In the genomic region with DNA sequence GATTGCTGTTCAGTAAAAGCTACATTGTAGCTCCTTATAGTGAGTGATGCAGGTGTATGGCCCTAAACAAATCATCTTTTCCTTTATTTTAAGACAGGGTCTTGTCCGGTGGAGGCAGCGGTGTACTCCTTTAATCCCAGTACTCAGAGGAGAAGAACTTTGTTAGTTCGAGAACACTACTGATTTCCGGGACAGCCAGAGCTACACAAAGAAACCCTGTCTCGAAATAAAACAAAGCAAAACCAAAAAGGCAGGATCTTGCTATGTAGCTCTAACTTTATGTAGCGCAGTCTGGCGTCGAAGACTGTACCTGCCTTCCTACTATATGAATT, we compare ENCODE assay signal across 8 mouse cellular contexts. TPM values are rescaled to one million over a fixed set of nuclear protein-coding genes. Genes with fewer than 3 reads are reported as not detected.
DNase-seq lines count a peak whose midpoint lies in the region; ATAC-seq and TF ChIP-seq lines count a peak whose summit lies in the region.

No protein-coding gene starts in this region.

- 36% methylated on average over 8 of the region's 8 CpGs for WGBS in embryonic facial prominence, embryonic 11.5 days
- 36% methylated on average over 8 of the region's 8 CpGs for WGBS in intestine, embryonic 14.5 days
- WGBS in neural tube, embryonic 12.5 days = 40% methylated on average over 8 of the region's 8 CpGs

- TF ChIP-seq CTCF in layer of hippocampus, adult 2 months (conservative IDR thresholded peaks at IDR 0.05) = no peak

- no peaks in the 10 kb centered on the region for H3K36me3 ChIP-seq in embryonic facial prominence, embryonic 11.5 days (replicated peaks; ENCODE audit: control insufficient read depth, insufficient read depth, low read depth, low read length)
- peaks cover 4% of the 10 kb centered on the region for H3K36me3 ChIP-seq in intestine, embryonic 14.5 days (ENCODE audit: control insufficient read depth, insufficient read depth, low read length)
- H3K36me3 ChIP-seq in neural tube, embryonic 12.5 days = no peaks in the 10 kb centered on the region

- DNase-seq in layer of hippocampus, adult 2 months (ENCODE audit: low spot score in 2 of 2) = no peak
- no peak for DNase-seq in layer of hippocampus, adult 8-10 months (ENCODE audit: low spot score in 2 of 2)
- DNase-seq in embryonic facial prominence, embryonic 11.5 days (ENCODE audit: low spot score) = no peak
- no peak for DNase-seq in intestine, embryonic 14.5 days (ENCODE audit: low spot score)
- DNase-seq in left cerebral cortex, postnatal 4 days = no peak
- DNase-seq in cerebellum, adult 9-11 months = no peak
- no peak for DNase-seq in right cerebral cortex, postnatal 36 days (ENCODE audit: low spot score in 2 of 2)

- H3K27ac ChIP-seq in layer of hippocampus, adult 2 months = peak overlapping the region; percentile 86
- H3K27ac ChIP-seq in embryonic facial prominence, embryonic 11.5 days (replicated peaks; ENCODE audit: low read depth, low read length) = no peak overlapping the region
- H3K27ac ChIP-seq in intestine, embryonic 14.5 days (ENCODE audit: low read depth) = peak overlapping the region; percentile 57; the same call in 1 of the 2 replicates
- no peak overlapping the region for H3K27ac ChIP-seq in neural tube, embryonic 12.5 days

- H3K4me3 ChIP-seq in layer of hippocampus, adult 2 months = peak overlapping the region; percentile 94
- peak overlapping the region; percentile 88 for H3K4me3 ChIP-seq in embryonic facial prominence, embryonic 11.5 days (ENCODE audit: low read depth, low read length)
- H3K4me3 ChIP-seq in intestine, embryonic 14.5 days (ENCODE audit: low read depth, low read length) = peak overlapping the region; percentile 95
- peak overlapping the region; percentile 75 for H3K4me3 ChIP-seq in neural tube, embryonic 12.5 days

- H3K9me3 ChIP-seq in embryonic facial prominence, embryonic 11.5 days (replicated peaks; ENCODE audit: control insufficient read depth, low read length) = no peaks in the 10 kb centered on the region
- no peaks in the 10 kb centered on the region for H3K9me3 ChIP-seq in intestine, embryonic 14.5 days (ENCODE audit: control insufficient read depth, low read length)
- no peaks in the 10 kb centered on the region for H3K9me3 ChIP-seq in neural tube, embryonic 12.5 days

- H3K4me1 ChIP-seq in embryonic facial prominence, embryonic 11.5 days (ENCODE audit: control insufficient read depth, insufficient read depth, low read length) = no peaks in the 10 kb centered on the region
- peaks cover 4% of the 10 kb centered on the region for H3K4me1 ChIP-seq in intestine, embryonic 14.5 days (replicated peaks; ENCODE audit: control insufficient read depth, insufficient read depth, low read length)
- H3K4me1 ChIP-seq in neural tube, embryonic 12.5 days = peaks cover 5% of the 10 kb centered on the region; the same call in 1 of the 2 replicates

- H3K27me3 ChIP-seq in embryonic facial prominence, embryonic 11.5 days (ENCODE audit: control insufficient read depth, insufficient read depth, low read length) = no peaks in the 10 kb centered on the region
- H3K27me3 ChIP-seq in intestine, embryonic 14.5 days (replicated peaks; ENCODE audit: control insufficient read depth, insufficient read depth, low read length) = no peaks in the 10 kb centered on the region
- no peaks in the 10 kb centered on the region for H3K27me3 ChIP-seq in neural tube, embryonic 12.5 days (replicated peaks)

- H3K4me2 ChIP-seq in embryonic facial prominence, embryonic 11.5 days (ENCODE audit: low read depth, low read length) = peak overlapping the region; percentile 38
- H3K4me2 ChIP-seq in intestine, embryonic 14.5 days (ENCODE audit: low read length) = peak overlapping the region; percentile 57
- peak overlapping the region; percentile 92 for H3K4me2 ChIP-seq in neural tube, embryonic 12.5 days (replicated peaks)

- intact Hi-C loops in left cerebral cortex, postnatal 4 days (cut with DNase I) = no loop called here

- H3K9ac ChIP-seq in embryonic facial prominence, embryonic 11.5 days (replicated peaks; ENCODE audit: low read length) = peak overlapping the region; percentile 43
- H3K9ac ChIP-seq in intestine, embryonic 14.5 days (ENCODE audit: low read length) = peak overlapping the region; percentile 55
- no peak overlapping the region for H3K9ac ChIP-seq in neural tube, embryonic 12.5 days

- ATAC-seq in embryonic facial prominence, embryonic 11.5 days (replicated peaks; ENCODE audit: insufficient number of reproducible peaks, low FRiP score, low TSS enrichment, low read depth) = no peak; the same call in 1 of the 2 replicates
- peak; percentile 25; the same call in 1 of the 2 replicates for ATAC-seq in intestine, embryonic 14.5 days (replicated peaks; ENCODE audit: low FRiP score, low TSS enrichment, low read depth)
- peak; percentile 17 for ATAC-seq in neural tube, embryonic 12.5 days (ENCODE audit: low FRiP score, low read depth)

RNA-seq across cellular contexts. Expression of gene Haus6, which starts 0.4 kb away (rescaled TPM):
- 1 to 10 TPM; 8.2 to 9.3 TPM for total RNA-seq in layer of hippocampus, adult 2 months (2021)
- 10 to 100 TPM in 2 of 4 experiments, 1 to 10 TPM in 2; 6.9 to 13.7 (median 9.8) TPM for total RNA-seq in layer of hippocampus, adult 8-10 months (2022)
- polyA plus RNA-seq in embryonic facial prominence, embryonic 11.5 days (2014; fragmentation: Nextera tagmentation; extraction: Ambion mirVana) = 30.7 and 32.6 TPM in 2 replicates
- polyA plus RNA-seq in intestine, embryonic 14.5 days (2014; fragmentation: Nextera tagmentation; extraction: Ambion mirVana) = 18.3 and 20.4 TPM in 2 replicates
- polyA plus RNA-seq in neural tube, embryonic 12.5 days (2016; fragmentation: Nextera tagmentation; extraction: Ambion mirVana) = 17.2 and 18.2 TPM in 2 replicates
- total RNA-seq in left cerebral cortex, postnatal 4 days (2021) = 10 to 100 TPM; 11.4 to 11.9 TPM

RNA-seq across cellular contexts. Expression of gene Rraga, which starts 36.8 kb away (rescaled TPM):
- total RNA-seq in layer of hippocampus, adult 2 months (2021) = 100 to 1,000 TPM; 129 to 143 TPM
- total RNA-seq in layer of hippocampus, adult 8-10 months (2022) = 100 to 1,000 TPM; 127 to 136 (median 135) TPM
- polyA plus RNA-seq in embryonic facial prominence, embryonic 11.5 days (2014; fragmentation: Nextera tagmentation; extraction: Ambion mirVana) = 108 and 116 TPM in 2 replicates
- 81.0 and 83.1 TPM in 2 replicates for polyA plus RNA-seq in intestine, embryonic 14.5 days (2014; fragmentation: Nextera tagmentation; extraction: Ambion mirVana)
- polyA plus RNA-seq in neural tube, embryonic 12.5 days (2016; fragmentation: Nextera tagmentation; extraction: Ambion mirVana) = 79.3 and 85.5 TPM in 2 replicates
- total RNA-seq in left cerebral cortex, postnatal 4 days (2021) = 100 to 1,000 TPM; 131 to 139 TPM

RNA-seq across cellular contexts. Expression of gene Saxo1, which starts 54.1 kb away (rescaled TPM):
- not detected for total RNA-seq in layer of hippocampus, adult 2 months (2021)
- total RNA-seq in layer of hippocampus, adult 8-10 months (2022) = not detected
- not detected in 2 replicates for polyA plus RNA-seq in embryonic facial prominence, embryonic 11.5 days (2014; fragmentation: Nextera tagmentation; extraction: Ambion mirVana)
- polyA plus RNA-seq in intestine, embryonic 14.5 days (2014; fragmentation: Nextera tagmentation; extraction: Ambion mirVana) = not detected in 2 replicates
- polyA plus RNA-seq in neural tube, embryonic 12.5 days (2016; fragmentation: Nextera tagmentation; extraction: Ambion mirVana) = not detected in 2 replicates
- total RNA-seq in left cerebral cortex, postnatal 4 days (2021) = not detected

RNA-seq across cellular contexts. Expression of gene Plin2, which starts 57.6 kb away (rescaled TPM):
- 10 to 100 TPM; 10.8 to 13.6 TPM for total RNA-seq in layer of hippocampus, adult 2 months (2021)
- total RNA-seq in layer of hippocampus, adult 8-10 months (2022) = 10 to 100 TPM; 17.4 to 28.7 (median 23.2) TPM
- polyA plus RNA-seq in embryonic facial prominence, embryonic 11.5 days (2014; fragmentation: Nextera tagmentation; extraction: Ambion mirVana) = 79.8 and 91.4 TPM in 2 replicates
- polyA plus RNA-seq in intestine, embryonic 14.5 days (2014; fragmentation: Nextera tagmentation; extraction: Ambion mirVana) = 75.1 and 78.0 TPM in 2 replicates
- 58.6 and 69.5 TPM in 2 replicates for polyA plus RNA-seq in neural tube, embryonic 12.5 days (2016; fragmentation: Nextera tagmentation; extraction: Ambion mirVana)
- 10 to 100 TPM; 32.0 to 46.7 TPM for total RNA-seq in left cerebral cortex, postnatal 4 days (2021)

Comparison
In these comparisons a context has a peak if more than half of its experiments do, and no peak if none do; other contexts are left out.
1. H3K27ac ChIP-seq: peak in layer of hippocampus, adult 2 months (single experiment) and intestine, embryonic 14.5 days (single experiment); none in embryonic facial prominence, embryonic 11.5 days (single experiment) and neural tube, embryonic 12.5 days (single experiment).
2. H3K4me2 ChIP-seq: peak in every context shown above with its lines; median percentile 92 in neural tube, embryonic 12.5 days; 57 in intestine, embryonic 14.5 days; 38 in embryonic facial prominence, embryonic 11.5 days.
3. Peak in every context shown above with its lines, with median percentiles within 50 percentile points of each other: H3K4me3 ChIP-seq.